Mouse (Mus musculus) embryonic facial prominence, embryonic 13.5 days (tissue): ENCODE results near the gene Creb3l1. TPM values are rescaled to one million over a fixed set of nuclear protein-coding genes. Genes with fewer than 3 reads are reported as not detected.

Experiments
- ATAC-seq: fragments of 200-750 bp; cut with Nextera tagmentation; 2 replicates; pipeline ENCODE4 v1.8.0; 2017; ENCODE audit warnings: low read depth; ENCODE audit not compliant: insufficient number of reproducible peaks, insufficient read depth, low FRiP score, low TSS enrichment
- H3K27ac ChIP-seq: fragments of 300-500 bp; sonication (generic); 2 replicates; pipeline ENCODE4 v1.5.1; 2015; ENCODE audit warnings: moderate library complexity, mild to moderate bottlenecking, inconsistent platforms
- H3K27me3 ChIP-seq: fragments of 300-500 bp; sonication (generic); 2 replicates; pipeline ENCODE4 v1.6.1; 2015; ENCODE audit warnings: mild to moderate bottlenecking, inconsistent platforms
- H3K36me3 ChIP-seq: fragments of 300-500 bp; sonication (generic); 2 replicates; pipeline ENCODE4 v1.6.1; 2015; ENCODE audit warnings: mild to moderate bottlenecking, inconsistent platforms
- H3K4me1 ChIP-seq: fragments of 300-500 bp; sonication (generic); 2 replicates; pipeline ENCODE4 v1.6.1; 2015; ENCODE audit warnings: inconsistent platforms
- H3K4me2 ChIP-seq: fragments of 300-500 bp; sonication (generic); 2 replicates; pipeline ENCODE4 v1.6.1; 2015; ENCODE audit warnings: moderate library complexity, mild to moderate bottlenecking, inconsistent platforms
- H3K4me3 ChIP-seq: fragments of 300-500 bp; sonication (generic); 2 replicates; pipeline ENCODE4 v1.5.1; 2015; ENCODE audit warnings: mild to moderate bottlenecking, inconsistent platforms
- H3K9ac ChIP-seq: fragments of 300-500 bp; sonication (generic); 2 replicates; pipeline ENCODE4 v1.6.1; 2015; ENCODE audit warnings: mild to moderate bottlenecking, inconsistent platforms
- H3K9me3 ChIP-seq: fragments of 300-500 bp; sonication (generic); 2 replicates; pipeline ENCODE4 v1.6.1; 2016; ENCODE audit warnings: inconsistent platforms
- WGBS: fragments of 180-500 bp; shearing (Covaris S2); methylation state at CpG from one replicate; pipeline ENCODE4 v1.1.7; 2015; ENCODE audit warnings: mixed read lengths; 5-methylcytosine and 5-hydroxymethylcytosine counted together
- polyA plus RNA-seq: library from polyadenylated mRNA; unstranded; fragments of >200 nt; fragmentation: Nextera tagmentation; extraction: Ambion mirVana; gene quantifications from 2 replicates; pipeline ENCODE4 v1.2.1, GENCODE M21; 2015

The Creb3l1 gene
- polyA plus RNA-seq, 1 experiment from 2014 or later, result 13.4 TPM

DNA sequence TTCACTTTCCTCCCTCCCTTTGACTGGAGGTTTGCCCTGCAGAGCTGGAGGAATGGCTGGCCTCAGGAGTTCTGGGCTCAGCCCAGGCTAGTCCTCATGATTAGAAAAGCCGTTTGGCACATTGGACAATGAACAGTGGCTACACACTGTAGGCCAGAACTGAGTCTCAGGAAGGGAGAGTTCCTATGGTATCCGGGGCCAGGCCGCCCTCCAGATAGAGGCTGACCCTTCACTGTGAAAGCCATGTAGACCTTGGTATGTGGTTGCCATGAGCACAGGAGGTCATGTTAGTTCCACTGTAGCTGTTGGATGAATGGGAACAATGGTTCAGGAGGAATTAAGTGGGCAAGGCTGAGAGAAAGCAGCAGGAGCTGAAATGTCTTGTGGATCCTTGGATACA is 30.9 kb downstream of the Creb3l1 start:
- 80% methylated on average over 3 of the region's 3 CpGs for WGBS

DNA sequence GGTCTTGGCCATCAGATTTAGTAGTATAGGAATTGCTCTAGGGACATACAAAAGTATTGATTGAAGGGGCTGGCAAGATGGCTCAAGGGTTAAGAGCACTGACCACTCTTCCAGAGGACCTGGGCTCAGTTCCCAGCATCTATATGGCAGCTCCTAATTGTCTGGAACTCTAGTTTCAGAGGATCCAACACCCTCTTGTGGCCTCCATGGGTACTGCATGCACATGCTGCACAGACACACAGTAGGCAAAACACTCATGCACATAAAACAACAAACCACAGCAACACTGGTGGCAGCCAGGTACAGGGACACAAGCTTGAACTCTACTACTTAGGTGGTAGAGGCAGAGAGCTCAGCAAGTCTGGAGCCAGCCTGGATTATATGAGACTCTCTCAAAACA is 34.6 kb downstream of the Creb3l1 start:
- peaks cover 8% of the 10 kb centered on the region for H3K4me1 ChIP-seq
- no peaks in the 10 kb centered on the region for H3K9me3 ChIP-seq
- H3K4me3 ChIP-seq, result no peak overlapping the region
- no peak for ATAC-seq
- no peaks in the 10 kb centered on the region for H3K27me3 ChIP-seq
- H3K9ac ChIP-seq, result no peak overlapping the region
- no peak overlapping the region for H3K27ac ChIP-seq
- H3K36me3 ChIP-seq, result peaks cover 17% of the 10 kb centered on the region
- no peak overlapping the region for H3K4me2 ChIP-seq

More for the DNA sequence above, 30.9 kb downstream of the Creb3l1 start:
- Histone ChIP-seq H3K4me1 (no peaks in the 10 kb centered on the region), H3K4me3 (no peak overlapping the region), H3K36me3 (peaks cover 17% of the 10 kb centered on the region), H3K27ac (no peak overlapping the region), H3K9me3 (no peaks in the 10 kb centered on the region), H3K9ac (no peak overlapping the region), H3K27me3 (no peaks in the 10 kb centered on the region), H3K4me2 (no peak overlapping the region)
- ATAC-seq, result no peak

DNA sequence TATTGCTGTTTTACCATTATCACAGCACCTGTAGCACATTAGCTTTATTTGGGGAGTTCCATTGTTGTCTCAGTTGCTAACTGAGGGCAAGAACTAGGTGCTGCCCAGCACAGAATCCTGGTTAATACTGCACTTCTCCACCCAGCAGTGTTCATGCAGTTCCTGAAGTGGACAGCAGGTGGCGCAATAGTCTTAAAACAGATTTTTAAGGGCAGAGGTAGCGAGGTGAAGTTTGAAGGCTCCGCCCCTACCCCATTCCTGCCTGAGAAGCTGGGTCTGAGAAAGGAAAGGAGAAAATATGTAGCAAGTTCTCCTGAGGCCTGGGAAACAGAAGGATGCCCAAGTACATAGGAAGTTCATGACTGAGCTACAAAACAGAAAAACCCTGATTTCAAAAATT is 36.8 kb downstream of the Creb3l1 start:
- Histone ChIP-seq H3K9me3 (no peaks in the 10 kb centered on the region), H3K36me3 (peaks cover 21% of the 10 kb centered on the region), H3K27ac (no peak overlapping the region), H3K4me2 (no peak overlapping the region), H3K4me3 (no peak overlapping the region), H3K4me1 (peaks cover 17% of the 10 kb centered on the region), H3K9ac (no peak overlapping the region), H3K27me3 (no peaks in the 10 kb centered on the region)
- no peak for ATAC-seq
- 1% methylated on average over 3 of the region's 3 CpGs for WGBS

DNA sequence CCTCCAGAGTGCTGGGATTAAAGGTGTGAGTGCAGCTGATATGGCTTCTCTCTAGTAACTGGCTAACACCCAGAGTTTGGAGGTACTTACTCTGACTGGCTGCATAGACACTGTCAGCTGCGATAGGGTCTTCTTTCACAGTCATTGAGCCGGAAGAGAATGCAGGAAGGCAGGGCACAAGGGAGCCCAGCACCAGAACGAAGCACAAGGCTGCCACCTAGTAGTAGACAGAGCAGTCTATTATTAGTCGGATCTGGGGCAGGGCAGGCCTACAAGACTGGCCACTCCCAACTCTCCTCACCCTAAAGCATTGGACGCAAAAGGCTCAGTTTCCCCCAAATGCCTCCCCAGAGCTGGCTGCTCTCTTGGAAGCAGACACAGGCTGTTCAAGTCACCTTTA is 38.2 kb downstream of the Creb3l1 start:
- H3K9ac ChIP-seq, result no peak overlapping the region
- H3K9me3 ChIP-seq, result no peaks in the 10 kb centered on the region
- no peak overlapping the region for H3K4me2 ChIP-seq
- no peaks in the 10 kb centered on the region for H3K27me3 ChIP-seq
- H3K4me3 ChIP-seq, result no peak overlapping the region
- no peak overlapping the region for H3K27ac ChIP-seq
- 5% methylated on average over 5 of the region's 5 CpGs for WGBS
- ATAC-seq, result no peak
- peaks cover 19% of the 10 kb centered on the region for H3K36me3 ChIP-seq
- H3K4me1 ChIP-seq, result peaks cover 17% of the 10 kb centered on the region

DNA sequence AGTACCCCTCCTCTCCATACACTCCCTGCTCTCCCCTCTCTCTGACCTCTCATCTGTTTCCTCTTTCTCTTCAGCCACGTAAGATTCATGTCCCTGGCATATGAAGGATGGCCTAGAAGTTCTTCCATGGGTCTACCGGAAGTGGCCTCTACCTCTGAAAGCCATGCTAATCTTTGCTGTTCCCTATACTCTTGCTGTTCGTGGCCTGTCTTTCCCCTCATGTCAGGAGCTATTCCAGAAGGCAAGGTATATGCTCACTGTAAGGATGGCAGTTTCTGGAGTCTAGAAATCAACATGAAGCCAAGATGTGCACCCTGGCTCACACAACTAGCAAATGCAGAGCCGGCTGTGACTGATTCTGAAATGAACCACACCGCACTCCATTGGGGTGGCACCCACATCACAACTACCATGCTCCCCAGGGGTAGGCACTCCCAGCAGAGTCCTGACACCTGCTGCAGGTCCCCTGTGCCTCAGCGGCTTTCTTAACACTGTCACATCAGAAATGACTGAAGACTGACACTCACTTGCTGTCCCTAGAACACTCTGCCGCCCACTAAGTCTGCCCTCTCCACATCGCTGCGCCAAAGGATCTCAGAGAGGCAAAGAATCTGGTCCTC is 39.3 kb downstream of the Creb3l1 start:
- Histone ChIP-seq H3K4me1 (peaks cover 21% of the 10 kb centered on the region), H3K4me3 (no peak overlapping the region; the same call in 1 of the 2 replicates), H3K27me3 (no peaks in the 10 kb centered on the region), H3K9ac (0 out of 2 replicates have a peak overlapping the region, but pooled peaks have one; percentile 51), H3K4me2 (peak overlapping the region; percentile 52), H3K9me3 (no peaks in the 10 kb centered on the region), H3K27ac (peak overlapping the region; percentile 41), H3K36me3 (peaks cover 9% of the 10 kb centered on the region)
- no peak for ATAC-seq
- WGBS, result 35% methylated on average over 9 of the region's 9 CpGs

DNA sequence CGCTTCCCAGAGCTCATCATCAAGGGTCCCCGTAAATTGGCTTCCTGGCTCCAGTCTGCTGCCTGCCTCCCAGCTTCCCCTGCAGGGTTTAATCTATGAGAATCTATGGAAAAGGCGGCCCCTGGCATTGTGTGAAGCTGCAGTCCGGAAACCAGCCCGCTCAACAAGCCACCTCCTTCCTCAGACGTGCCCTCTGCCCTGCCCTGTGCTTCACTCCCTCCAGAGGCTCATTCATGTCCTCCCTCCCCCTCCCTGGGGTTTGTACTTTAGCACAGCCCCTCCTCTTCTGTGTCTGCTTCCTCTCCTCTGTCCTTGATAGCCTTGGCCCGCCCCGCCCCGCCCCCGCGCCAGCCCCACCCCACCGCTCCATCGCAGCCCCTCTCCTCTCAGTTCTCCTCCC is 39.9 kb downstream of the Creb3l1 start:
- peak overlapping the region; percentile 41 for H3K27ac ChIP-seq
- peaks cover 4% of the 10 kb centered on the region; the same call in 1 of the 2 replicates for H3K36me3 ChIP-seq
- peak overlapping the region; percentile 52 for H3K4me2 ChIP-seq
- ATAC-seq, result peak; percentile 50; the same call in 1 of the 2 replicates
- peak overlapping the region; percentile 51; the same call in 1 of the 2 replicates for H3K9ac ChIP-seq
- H3K9me3 ChIP-seq, result no peaks in the 10 kb centered on the region
- H3K27me3 ChIP-seq, result no peaks in the 10 kb centered on the region
- 4% methylated on average over 13 of the region's 13 CpGs for WGBS
- H3K4me3 ChIP-seq, result peak overlapping the region; percentile 18
- H3K4me1 ChIP-seq, result peaks cover 21% of the 10 kb centered on the region

DNA sequence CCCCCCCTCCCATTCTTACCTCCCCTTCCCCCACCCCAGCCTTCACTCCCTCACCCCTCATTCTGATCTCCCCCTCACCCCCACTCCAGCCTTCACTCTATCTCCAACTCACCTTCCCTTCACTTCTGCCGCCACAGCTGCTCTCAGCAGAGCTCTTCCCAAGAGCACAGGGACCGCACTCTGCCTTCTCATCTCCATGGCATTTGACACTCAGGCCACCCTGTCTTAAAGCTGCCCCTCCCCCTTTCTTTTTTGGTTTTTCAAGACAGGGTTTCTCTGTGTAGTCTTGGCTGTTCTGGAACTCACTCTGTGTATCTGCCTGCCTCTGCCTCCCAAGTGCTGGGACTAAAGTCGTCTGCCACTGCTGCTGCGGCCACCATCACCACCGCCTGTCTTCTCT is 43.5 kb downstream of the Creb3l1 start:
- H3K27ac ChIP-seq, result no peak overlapping the region
- no peak overlapping the region for H3K4me2 ChIP-seq
- H3K4me1 ChIP-seq, result peaks cover 34% of the 10 kb centered on the region
- peaks cover 29% of the 10 kb centered on the region for H3K27me3 ChIP-seq
- no peaks in the 10 kb centered on the region; the same call in 1 of the 2 replicates for H3K9me3 ChIP-seq
- 45% methylated on average over 5 of the region's 5 CpGs for WGBS
- no peak overlapping the region for H3K9ac ChIP-seq
- H3K36me3 ChIP-seq, result peaks cover 4% of the 10 kb centered on the region; the same call in 1 of the 2 replicates
- no peak for ATAC-seq
- H3K4me3 ChIP-seq, result no peak overlapping the region

DNA sequence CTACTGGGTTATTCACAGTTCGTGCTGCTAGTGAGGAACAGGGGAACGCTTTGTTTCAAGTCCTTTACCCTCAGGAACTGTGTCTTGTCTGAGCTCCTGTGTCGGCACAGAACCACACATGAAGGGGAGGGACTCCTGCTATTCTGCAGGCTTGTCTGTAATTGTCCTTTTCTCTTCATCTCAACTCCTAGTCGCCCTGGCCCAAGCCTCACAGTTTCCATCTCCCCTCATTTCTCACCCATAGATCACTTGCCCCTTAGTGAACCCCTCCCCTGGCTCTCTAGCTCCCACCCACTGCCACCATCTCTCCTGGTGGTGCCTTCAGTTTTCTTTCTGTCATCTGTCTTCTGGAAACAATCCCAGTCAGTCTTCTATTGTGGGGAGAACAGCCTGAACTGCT is 44.1 kb downstream of the Creb3l1 start:
- Histone ChIP-seq H3K36me3 (peaks cover 4% of the 10 kb centered on the region; the same call in 1 of the 2 replicates), H3K9me3 (no peaks in the 10 kb centered on the region; the same call in 1 of the 2 replicates), H3K27ac (no peak overlapping the region), H3K9ac (no peak overlapping the region), H3K4me3 (no peak overlapping the region), H3K27me3 (peaks cover 35% of the 10 kb centered on the region), H3K4me2 (no peak overlapping the region), H3K4me1 (peaks cover 39% of the 10 kb centered on the region)
- ATAC-seq, result no peak
- WGBS, result 12% methylated on average over 4 of the region's 4 CpGs

DNA sequence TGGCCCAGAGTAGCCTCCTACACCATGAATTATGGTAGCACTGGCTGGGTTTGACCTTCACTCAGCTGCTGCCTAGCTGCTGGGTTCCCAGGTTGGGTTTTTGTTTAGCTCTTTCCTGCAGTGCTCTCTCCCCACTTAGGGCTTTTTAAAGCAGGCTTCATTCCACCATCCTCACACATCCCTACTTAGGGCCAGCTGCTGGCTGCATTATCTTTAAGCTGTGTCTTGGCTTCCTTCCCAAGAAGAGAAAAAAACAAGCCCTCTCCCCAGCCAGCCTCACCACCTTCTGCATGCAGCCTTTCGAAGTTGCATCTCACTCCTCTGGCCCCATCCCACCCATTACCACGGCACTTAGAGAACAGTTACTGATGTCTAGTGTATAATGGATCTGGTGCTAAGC is 45.8 kb downstream of the Creb3l1 start:
- WGBS, result 29% methylated on average over 2 of the region's 2 CpGs
- Histone ChIP-seq H3K9ac (0 out of 2 replicates have a peak overlapping the region, but pooled peaks have one; percentile 11), H3K27ac (no peak overlapping the region), H3K36me3 (peaks cover 4% of the 10 kb centered on the region; the same call in 1 of the 2 replicates), H3K27me3 (peaks cover 52% of the 10 kb centered on the region), H3K4me3 (no peak overlapping the region), H3K4me2 (no peak overlapping the region), H3K9me3 (no peaks in the 10 kb centered on the region; the same call in 1 of the 2 replicates), H3K4me1 (peaks cover 25% of the 10 kb centered on the region)
- no peak for ATAC-seq

DNA sequence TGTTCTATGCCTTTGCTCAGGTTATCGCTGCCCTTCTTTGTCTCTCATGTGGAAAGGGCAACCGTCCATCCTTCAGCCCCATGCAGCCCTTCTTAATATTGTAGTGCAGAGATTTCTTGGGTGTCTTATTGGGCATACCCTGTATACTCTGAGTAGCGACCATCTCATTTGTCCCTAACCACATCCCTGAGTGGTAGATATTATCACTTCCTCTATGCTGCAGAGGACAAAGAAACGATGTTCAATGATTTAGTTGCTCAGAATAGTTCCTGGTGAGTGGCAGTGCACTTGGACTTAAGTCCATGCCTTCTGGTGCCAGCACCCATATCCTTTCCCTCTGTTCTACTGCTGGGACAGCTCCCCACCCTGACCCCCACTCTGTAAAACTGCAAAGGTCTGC is 46.3 kb downstream of the Creb3l1 start:
- Histone ChIP-seq H3K4me1 (peaks cover 25% of the 10 kb centered on the region), H3K27ac (no peak overlapping the region), H3K4me3 (no peak overlapping the region), H3K36me3 (peaks cover 2% of the 10 kb centered on the region; the same call in 1 of the 2 replicates), H3K9me3 (no peaks in the 10 kb centered on the region; the same call in 1 of the 2 replicates), H3K27me3 (peaks cover 58% of the 10 kb centered on the region), H3K4me2 (no peak overlapping the region), H3K9ac (no peak overlapping the region)
- WGBS, result 69% methylated on average over 4 of the region's 4 CpGs
- ATAC-seq, result no peak

DNA sequence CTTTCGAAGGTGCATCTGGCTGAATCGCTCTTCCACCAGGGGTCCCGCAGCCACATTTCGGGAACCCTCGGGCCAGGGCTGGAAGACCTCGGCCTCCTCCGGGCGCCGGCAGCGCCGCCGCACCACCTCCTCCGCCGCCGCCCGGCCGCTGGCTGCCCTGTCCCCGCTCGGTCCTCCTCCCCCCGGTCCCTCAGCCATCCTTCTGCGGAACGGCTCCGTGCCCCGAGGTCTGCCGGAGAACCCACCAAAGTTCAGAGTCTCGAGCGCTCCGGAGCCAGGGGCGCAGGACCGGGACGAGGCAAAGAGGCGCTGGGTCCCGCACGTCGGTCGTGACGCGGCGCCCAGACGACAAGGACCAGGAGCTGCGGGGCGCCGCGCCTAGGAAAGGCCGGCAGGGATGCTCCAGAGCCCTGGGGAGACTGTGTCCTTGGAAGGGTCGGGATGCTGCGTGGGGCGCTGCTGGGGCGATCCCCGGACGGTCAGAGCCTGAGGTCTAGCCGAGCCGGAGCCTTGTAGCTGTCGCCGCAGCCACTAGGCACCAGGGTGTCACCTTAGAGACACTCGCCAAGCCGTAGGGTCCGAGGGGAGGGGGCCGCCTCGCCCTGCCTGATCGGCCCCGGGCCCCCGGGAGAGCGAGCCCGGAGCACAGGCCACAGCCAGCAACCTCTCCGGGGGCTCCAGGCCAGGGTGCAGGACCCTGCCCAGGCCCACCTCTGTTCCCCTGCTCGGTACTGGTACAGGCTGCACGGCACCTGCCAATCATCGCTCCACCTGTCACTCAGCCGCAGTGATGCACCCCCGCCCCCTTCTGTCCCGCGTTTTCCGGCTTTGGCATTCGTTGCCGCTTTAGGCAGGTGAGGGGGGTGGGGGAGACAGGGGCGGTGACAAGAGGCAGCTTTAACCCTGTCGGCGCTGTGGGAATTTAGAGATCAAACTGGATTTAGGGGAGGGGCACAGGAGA is 48.4 kb downstream of the Creb3l1 start, which contains the start of gene Dgkz:
Gene Dgkz, minus strand, starts transcription at position 284 of the 961 bp plus-strand sequence.
- 2% methylated on average over 79 of the region's 79 CpGs for WGBS
- Histone ChIP-seq H3K4me1 (peaks cover 42% of the 10 kb centered on the region), H3K36me3 (no peaks in the 10 kb centered on the region)

More for the DNA sequence above, 48.4 kb downstream of the Creb3l1 start, which contains the start of gene Dgkz:
- no peak within 1 kb of the TSS for H3K27ac ChIP-seq
- H3K27me3 ChIP-seq, result peaks cover 64% of the 10 kb centered on the region
- peak within 1 kb of the TSS; percentile 43 for H3K4me3 ChIP-seq
- H3K9me3 ChIP-seq, result no peaks in the 10 kb centered on the region; the same call in 1 of the 2 replicates
- H3K9ac ChIP-seq, result peak within 1 kb of the TSS; percentile 64
- ATAC-seq, result 0 out of 2 replicates have a peak, but pooled peaks have one; percentile 35
- peak within 1 kb of the TSS; percentile 70 for H3K4me2 ChIP-seq
